Mouse (Mus musculus) urinary bladder, postnatal 14 days (tissue): ENCODE data around the gene Tmem126b.

Experiments used
- DNase-seq: peaks from one replicate; pipeline ENCODE4 v3.0.0; 2021; ENCODE audit warnings: low spot score

Gene Tmem126b

DNA sequence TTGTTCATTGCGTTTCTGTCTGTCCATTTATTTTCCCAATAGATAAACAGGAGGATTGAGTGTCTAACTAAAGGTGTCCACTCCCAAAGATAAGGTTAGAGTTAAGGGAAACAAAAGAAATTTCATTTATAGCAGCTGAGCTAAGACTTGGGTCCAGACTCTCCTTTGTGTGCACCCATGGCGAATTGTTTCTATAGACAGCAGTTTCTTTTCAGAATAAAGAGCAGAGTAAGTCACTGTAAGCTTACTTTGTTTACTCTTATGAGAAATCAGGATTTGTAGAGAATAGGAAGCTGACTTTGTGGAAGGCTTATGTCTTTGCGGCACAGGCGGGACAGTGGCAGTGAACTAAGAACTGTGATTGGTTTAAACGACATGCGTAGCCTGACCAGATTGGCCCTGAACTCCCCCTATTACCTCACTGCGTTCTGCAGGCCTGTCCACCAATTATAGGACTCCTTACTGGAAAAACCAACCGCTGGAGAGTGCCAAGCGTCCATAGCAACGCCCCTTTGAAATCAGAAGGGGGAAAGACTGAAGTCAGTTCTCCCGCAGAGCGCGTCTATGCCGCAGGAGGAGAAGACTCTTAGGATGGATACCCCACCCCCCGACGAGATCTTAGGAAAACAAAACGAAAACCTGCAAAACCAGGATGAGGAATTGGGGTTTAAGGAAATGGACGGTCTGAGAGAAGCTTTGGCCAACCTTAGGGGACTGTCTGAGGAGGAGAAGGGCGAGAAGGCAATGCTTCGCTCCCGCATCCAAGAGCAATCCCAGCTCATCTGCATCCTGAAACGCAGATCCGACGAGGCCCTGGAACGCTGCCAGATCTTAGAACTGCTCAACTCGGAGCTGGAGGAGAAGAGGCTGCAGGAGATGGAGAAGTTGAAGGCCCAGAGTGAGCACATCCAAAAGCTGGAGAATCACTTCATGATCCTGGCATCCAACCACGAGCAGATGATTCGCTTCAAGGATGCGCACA, 49.5 kb downstream of the Tmem126b start, which contains the start of gene Ccdc89:
TSS of gene Ccdc89 (plus strand) at position 558 of the 982 bp plus-strand sequence.
- DNase-seq: peak; percentile 82
